Mouse (Mus musculus): ENCODE results near the gene Capn10.

The Capn10 gene

GRCm38 (mm10) chr1:92934182-92934827, at the start of gene Capn10:
Gene Capn10 (plus strand): TSS chr1:92934376.
- peak; percentile 91 for DNase-seq

GRCm38 (mm10) chr1:92888901-92889655, 45.1 kb upstream of the Capn10 start:
- DNase-seq = no peak

- DNase-seq = no peak
Measured at GRCm38 (mm10) chr1:92892791-92893190, 41.4 kb upstream of the Capn10 start.

GRCm38 (mm10) chr1:92893896-92894295, 40.3 kb upstream of the Capn10 start:
- DNase-seq = no peak

- DNase-seq = peak; percentile 82
Measured at GRCm38 (mm10) chr1:92895089-92895488, 39.1 kb upstream of the Capn10 start.

- DNase-seq = peak; percentile 76
Measured at GRCm38 (mm10) chr1:92902786-92903185, 31.4 kb upstream of the Capn10 start, which contains the start of gene Ankmy1. Gene Ankmy1 (minus strand): TSS chr1:92902906.

- no peak for DNase-seq
Measured at GRCm38 (mm10) chr1:92903627-92904026, 30.5 kb upstream of the Capn10 start.

- DNase-seq = no peak
Measured at GRCm38 (mm10) chr1:92905703-92906310, 28.4 kb upstream of the Capn10 start.

- peak; percentile 76 for DNase-seq
Measured at GRCm38 (mm10) chr1:92906779-92907631, 27.2 kb upstream of the Capn10 start, which contains the start of gene Dusp28. Gene Dusp28 (plus strand): TSS chr1:92906981.

GRCm38 (mm10) chr1:92907632-92908360, 26.4 kb upstream of the Capn10 start:
- no peak for DNase-seq

- DNase-seq = no peak
Measured at GRCm38 (mm10) chr1:92908664-92909063, 25.5 kb upstream of the Capn10 start.

GRCm38 (mm10) chr1:92909068-92909467, 25.1 kb upstream of the Capn10 start:
- DNase-seq = no peak

- DNase-seq = peak; percentile 75
Measured at GRCm38 (mm10) chr1:92910239-92910885, 23.8 kb upstream of the Capn10 start, which contains the start of gene Rnpepl1. Gene Rnpepl1 (plus strand): TSS chr1:92910783.

- DNase-seq = peak; percentile 77
Measured at GRCm38 (mm10) chr1:92910925-92911720, 23.1 kb upstream of the Capn10 start.

GRCm38 (mm10) chr1:92911721-92912138, 22.4 kb upstream of the Capn10 start:
- no peak for DNase-seq

- DNase-seq = no peak
Measured at GRCm38 (mm10) chr1:92912286-92912685, 21.9 kb upstream of the Capn10 start.

- DNase-seq = no peak
Measured at GRCm38 (mm10) chr1:92914239-92914638, 19.9 kb upstream of the Capn10 start.

GRCm38 (mm10) chr1:92914993-92915392, 19.2 kb upstream of the Capn10 start:
- no peak for DNase-seq

- DNase-seq = no peak
Measured at GRCm38 (mm10) chr1:92916725-92917124, 17.5 kb upstream of the Capn10 start.

- no peak for DNase-seq
Measured at GRCm38 (mm10) chr1:92919151-92919550, 15.0 kb upstream of the Capn10 start.

GRCm38 (mm10) chr1:92919775-92920174, 14.4 kb upstream of the Capn10 start:
- DNase-seq = no peak
